1 mouse cellular context compared by ENCODE assay signal in genomic region chr2:164803201-164803920, GRCm38 (mm10).
TF ChIP-seq lines count a peak whose summit lies in the region.

No protein-coding gene starts in this region.

TF ChIP-seq in MEL, 35 proteins besides CTCF, POLR2A, EP300 and RAD21:
- TF ChIP-seq MAX (IDR thresholded peaks at IDR 0.05; ENCODE audit: low read length) (no peak), ZNF384 (IDR thresholded peaks at IDR 0.05; ENCODE audit: low read depth, low read length) (peak; percentile 80)
TF ChIP-seq in MEL: peak in this region for 1.
